Mouse (Mus musculus) kidney, adult 8-10 months (tissue): Measurements from ENCODE around the gene Dcst1.

Source experiments
- DNase-seq, 2 experiments: peaks; one replicate each; pipeline ENCODE4 v3.0.0; 2022

The Dcst1 gene

GRCm38 (mm10) chr3:89305105-89305504 is 59.9 kb downstream of the Dcst1 start:
- no peak for DNase-seq

- no peak for DNase-seq
These were observed 60.6 kb downstream of the Dcst1 start for GRCm38 (mm10) chr3:89304440-89304839.

GRCm38 (mm10) chr3:89300514-89300913 is 64.5 kb downstream of the Dcst1 start:
- no peak for DNase-seq
